Mouse (Mus musculus) megakaryocyte, embryonic 14.5 days (primary cell): ENCODE results near the gene Lgals9.

Experiments
- FLI1 ChIP-seq: IDR thresholded peaks from 2 replicates; pipeline ENCODE4 v1.6.1; 2012; ENCODE audit warnings: low read length, inconsistent platforms, mixed read lengths
- GATA1 ChIP-seq: IDR thresholded peaks from 3 replicates; pipeline ENCODE4 v1.6.1; 2012; ENCODE audit warnings: mixed read lengths, low read length, inconsistent platforms, borderline replicate concordance

DNA sequence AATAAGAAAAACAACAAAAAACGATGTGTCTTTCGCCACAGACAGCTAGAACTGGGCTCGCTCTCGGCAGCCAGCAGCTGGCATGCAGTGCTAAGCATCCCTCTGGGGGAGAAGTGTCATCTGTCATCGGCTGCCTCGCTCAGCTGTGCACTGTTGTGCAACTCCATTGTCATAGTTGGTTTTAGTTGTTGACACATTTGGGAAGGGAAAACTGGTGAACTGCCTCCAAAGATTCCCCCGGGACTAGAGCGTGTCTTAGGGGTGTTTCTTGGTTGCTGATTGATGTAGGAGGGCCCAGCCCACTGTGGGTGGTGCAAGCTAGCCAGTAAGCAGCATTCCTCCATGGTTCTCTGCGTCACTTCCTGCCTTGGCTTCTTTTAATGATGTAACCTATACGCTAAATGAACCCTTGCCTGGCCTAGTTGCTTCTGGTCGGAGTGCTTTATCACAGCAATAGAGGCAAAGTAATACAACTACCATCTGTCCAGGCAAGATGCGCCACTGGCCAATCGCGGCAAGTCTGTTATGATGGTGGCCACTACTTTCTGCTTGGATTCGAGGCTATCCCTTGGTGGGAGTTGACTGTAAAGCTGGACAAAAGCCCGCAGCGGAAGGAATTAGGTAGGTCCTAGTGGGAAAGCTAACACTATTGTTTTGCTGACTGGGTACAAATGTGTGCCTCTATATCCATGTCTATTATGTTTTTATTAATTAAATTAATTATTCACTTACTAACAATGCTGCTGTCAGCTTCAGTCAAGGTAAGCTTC lies 11.2 kb downstream of the Lgals9 start:
- TF ChIP-seq GATA1 (no peak), FLI1 (no peak)
